Comparison of ENCODE assay signal across 20 mouse cellular contexts in the genomic region with DNA sequence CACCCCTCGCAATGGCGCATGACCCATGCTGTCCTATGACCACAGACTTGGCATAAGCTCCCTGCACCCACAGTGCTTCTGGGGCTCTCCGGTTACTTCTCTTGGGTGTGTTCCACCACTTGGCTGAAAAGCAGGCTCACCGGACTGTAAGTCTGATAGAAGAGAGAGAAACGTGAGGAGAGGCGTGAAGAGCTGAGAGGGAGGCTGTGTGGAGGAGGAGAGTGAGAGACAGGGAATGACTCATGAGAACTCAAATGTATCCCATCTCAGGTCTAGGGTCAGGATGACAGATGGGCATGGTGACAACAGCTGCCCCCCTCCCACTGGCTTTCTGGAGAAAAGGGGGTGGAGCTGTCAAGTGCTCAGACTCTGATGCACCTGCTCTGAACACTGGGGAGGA. TPM values are rescaled to one million over a fixed set of nuclear protein-coding genes. Genes with fewer than 3 reads are reported as not detected.
A peak's percentile ranks its signal among the peaks of the same experiment; 100 is the strongest.
DNase-seq lines count a peak whose midpoint lies in the region; ATAC-seq lines count a peak whose summit lies in the region.
"Had no signal": no experiment of that assay in that cellular context is flagged by ENCODE, and none has a peak within 500 bp of the region (broad histone marks: within the 10 kb centered on the region; RNA-seq: fewer than 3 reads in every experiment).

No protein-coding gene starts in this region.

- H3K27me3 ChIP-seq in forebrain, embryonic 14.5 days (replicated peaks; ENCODE audit: control insufficient read depth, insufficient read depth, low read length) = no peaks in the 10 kb centered on the region
- H3K27me3 ChIP-seq in forebrain, embryonic 10.5 days (ENCODE audit: poor library complexity, severe bottlenecking) = peaks cover 23% of the 10 kb centered on the region

- no peak overlapping the region for H3K4me2 ChIP-seq in forebrain, embryonic 14.5 days (ENCODE audit: low read length)
- H3K4me2 ChIP-seq: heart, embryonic 12.5 days; intestine, embryonic 15.5 days; limb, embryonic 15.5 days; lung, embryonic 15.5 days had no signal

- H3K4me3 ChIP-seq in forebrain, embryonic 14.5 days (ENCODE audit: low read depth, low read length) = no peak overlapping the region
- H3K4me3 ChIP-seq in forebrain, embryonic 10.5 days = no peak overlapping the region
- H3K4me3 ChIP-seq: heart, embryonic 12.5 days; intestine, embryonic 15.5 days; limb, embryonic 15.5 days; lung, embryonic 15.5 days; midbrain, embryonic 10.5 days had no signal

- H3K36me3 ChIP-seq in forebrain, embryonic 14.5 days (ENCODE audit: control insufficient read depth, insufficient read depth, low read length) = no peaks in the 10 kb centered on the region
- H3K36me3 ChIP-seq in forebrain, embryonic 10.5 days (replicated peaks) = no peaks in the 10 kb centered on the region
- H3K36me3 ChIP-seq: G1E; heart, embryonic 12.5 days; intestine, embryonic 15.5 days; limb, embryonic 15.5 days; lung, embryonic 15.5 days; midbrain, embryonic 10.5 days had no signal

- no peak overlapping the region for H3K9ac ChIP-seq in forebrain, embryonic 14.5 days (ENCODE audit: low read length)
- H3K9ac ChIP-seq: heart, embryonic 12.5 days; intestine, embryonic 15.5 days; limb, embryonic 15.5 days; lung, embryonic 15.5 days had no signal

- H3K4me1 ChIP-seq in forebrain, embryonic 14.5 days (ENCODE audit: control insufficient read depth, insufficient read depth, low read length) = no peaks in the 10 kb centered on the region
- peaks cover 9% of the 10 kb centered on the region for H3K4me1 ChIP-seq in forebrain, embryonic 10.5 days
- H3K4me1 ChIP-seq: intestine, embryonic 15.5 days; limb, embryonic 15.5 days; lung, embryonic 15.5 days had no signal

- no peak overlapping the region for H3K27ac ChIP-seq in forebrain, embryonic 14.5 days (ENCODE audit: low read depth, low read length)
- H3K27ac ChIP-seq in forebrain, embryonic 10.5 days = no peak overlapping the region
- H3K27ac ChIP-seq: intestine, embryonic 15.5 days; limb, embryonic 15.5 days; lung, embryonic 15.5 days; midbrain, embryonic 10.5 days; stomach, postnatal 0 days had no signal

- peak; percentile 23 for DNase-seq in forebrain, embryonic 14.5 days (ENCODE audit: low spot score)
- DNase-seq in forebrain, embryonic 10.5 days (ENCODE audit: extremely low spot score, low spot score) = no peak
- peak; percentile 49 for DNase-seq in layer of hippocampus, adult 9-11 months
- no peak for DNase-seq in layer of hippocampus, adult 9-10 months (ENCODE audit: low spot score)
- DNase-seq in frontal cortex, adult 2 months (ENCODE audit: extremely low spot score in 1 of 2, low spot score in 1 of 2) = peak; percentile 72 to 84
- DNase-seq in left cerebral cortex, adult 9 months (ENCODE audit: low spot score in 2 of 2) = peak; percentile 80 to 84
- no peak for DNase-seq in liver
- no peak for DNase-seq in gastrocnemius, postnatal 14 days
- DNase-seq: adrenal gland, postnatal 36 days; gastrocnemius, postnatal 36 days; heart, postnatal 4 days; spleen, adult 18-20 months; thymus, postnatal 36 days had no signal

- WGBS in forebrain, embryonic 14.5 days = 78% methylated on average over 6 of the region's 6 CpGs
- 88% methylated on average over 6 of the region's 6 CpGs for WGBS in forebrain, embryonic 10.5 days

- H3K9me3 ChIP-seq in forebrain, embryonic 14.5 days (replicated peaks; ENCODE audit: control insufficient read depth, low read length) = no peaks in the 10 kb centered on the region
- H3K9me3 ChIP-seq in forebrain, embryonic 10.5 days = no peaks in the 10 kb centered on the region
- H3K9me3 ChIP-seq: heart, embryonic 12.5 days; intestine, embryonic 15.5 days; limb, embryonic 15.5 days; lung, embryonic 15.5 days; midbrain, embryonic 10.5 days had no signal

- ATAC-seq in forebrain, embryonic 14.5 days = no peak
- ATAC-seq: intestine, embryonic 15.5 days had no signal

- intact Hi-C loops in gastrocnemius, postnatal 14 days (cut with DNase I; ENCODE audit: low total_unique reads) = no loop called here

RNA-seq across cellular contexts. Expression of gene Kcna6, which starts 34.5 kb away (rescaled TPM):
- 6.7 and 9.1 TPM in 2 replicates for polyA plus RNA-seq in forebrain, embryonic 14.5 days (2014; fragmentation: Nextera tagmentation; extraction: Ambion mirVana)
- polyA plus RNA-seq in forebrain, embryonic 10.5 days (2016; fragmentation: Nextera tagmentation; extraction: Ambion mirVana) = 2.9 and 3.4 TPM in 2 replicates
- 35.8 and 39.3 TPM in 2 replicates for polyA plus RNA-seq in frontal cortex, adult 2 months (2012; rRNA removed)
- total RNA-seq in gastrocnemius, postnatal 14 days (2021) = 1 to 10 TPM; 1.3 to 2.4 TPM
- polyA plus RNA-seq: G1E had no signal

RNA-seq across cellular contexts. Expression of gene Kcna1, which starts 59.8 kb away (rescaled TPM):
- 2.5 and 2.8 TPM in 2 replicates for polyA plus RNA-seq in forebrain, embryonic 14.5 days (2014; fragmentation: Nextera tagmentation; extraction: Ambion mirVana)
- 0.88 and 1.1 TPM in 2 replicates for polyA plus RNA-seq in forebrain, embryonic 10.5 days (2016; fragmentation: Nextera tagmentation; extraction: Ambion mirVana)
- polyA plus RNA-seq in frontal cortex, adult 2 months (2012; rRNA removed) = 19.2 and 19.7 TPM in 2 replicates
- total RNA-seq in gastrocnemius, postnatal 14 days (2021) = 1 to 10 TPM; 3.3 to 8.5 TPM
- polyA plus RNA-seq: G1E had no signal

Comparison
In these comparisons a context has a peak if more than half of its experiments do, and no peak if none do; other contexts are left out.
1. DNase-seq: peak in forebrain, embryonic 14.5 days (single experiment), layer of hippocampus, adult 9-11 months (single experiment), frontal cortex, adult 2 months (2 of 2) and left cerebral cortex, adult 9 months (2 of 2); none in forebrain, embryonic 10.5 days (single experiment), layer of hippocampus, adult 9-10 months (single experiment), liver (single experiment) and gastrocnemius, postnatal 14 days (single experiment).